Mouse (Mus musculus): Measurements from ENCODE around the gene Btbd9. TPM values are rescaled to one million over a fixed set of nuclear protein-coding genes. Genes with fewer than 3 reads are reported as not detected.
A peak's percentile ranks its signal among the peaks of the same experiment; 100 is the strongest.

Gene Btbd9
- polyA plus RNA-seq, 1 experiment from 2014 or later = 40.9 TPM

DNA sequence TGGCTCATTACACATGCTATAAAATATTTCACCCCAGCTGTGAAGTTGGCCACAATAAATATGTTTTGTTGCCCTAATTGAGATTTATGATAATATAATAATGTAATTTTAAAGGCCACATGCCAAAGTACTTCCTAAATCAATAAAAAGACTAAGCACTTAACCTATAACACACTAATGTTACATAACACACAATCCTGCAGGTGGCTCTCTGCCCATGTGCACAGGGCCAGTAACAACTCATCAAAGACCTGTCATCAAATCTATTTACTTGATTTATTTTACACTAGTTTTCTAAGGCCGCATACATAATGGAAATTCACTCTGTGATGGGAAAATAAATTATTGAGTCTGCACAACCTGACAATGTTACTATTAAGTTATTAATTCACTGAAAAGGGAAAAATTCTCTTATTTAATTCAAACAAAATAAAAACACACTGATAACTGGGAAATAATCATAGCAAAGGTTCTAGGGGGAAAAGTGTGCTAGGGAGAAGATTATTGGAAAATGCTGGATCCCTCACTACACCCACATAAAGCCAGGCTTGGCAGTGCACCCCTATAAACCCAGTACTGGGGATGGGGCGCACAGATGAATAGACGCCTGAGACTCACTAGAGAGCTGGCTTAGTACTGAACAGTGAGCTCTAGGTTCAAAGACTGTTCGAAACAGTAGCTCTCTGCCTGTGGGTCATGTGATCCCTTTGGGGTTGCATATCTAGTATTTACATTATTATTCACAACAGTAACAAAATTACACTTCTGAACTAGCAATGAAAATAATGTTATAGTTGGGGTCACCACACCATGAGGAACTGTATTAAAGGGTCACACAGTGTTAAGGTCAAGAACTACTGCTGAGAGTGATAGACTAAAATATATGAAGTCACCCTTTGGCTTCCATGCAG is 23.0 kb downstream of the Btbd9 start:
- no peak overlapping the region for H3K4me2 ChIP-seq (ENCODE audit: low read length)
- no peak for ATAC-seq (ENCODE audit: insufficient number of reproducible peaks, insufficient read depth, low FRiP score, low read depth)
- H3K4me1 ChIP-seq (ENCODE audit: control insufficient read depth in 2 of 2, insufficient read depth in 2 of 2, low read length in 2 of 2) = peaks cover 17 to 22% of the 10 kb centered on the region in 2 experiments
- H3K27me3 ChIP-seq (ENCODE audit: control insufficient read depth, insufficient read depth, low read length) = no peaks in the 10 kb centered on the region
- 87% methylated on average over 4 of the region's 4 CpGs for WGBS
- no peak overlapping the region for H3K4me3 ChIP-seq (ENCODE audit: control insufficient read depth in 1 of 2, insufficient read depth in 1 of 2, low read depth in 1 of 2, low read length in 2 of 2)
- H3K9me3 ChIP-seq (ENCODE audit: control insufficient read depth, low read length) = no peaks in the 10 kb centered on the region
- no peak overlapping the region for H3K9ac ChIP-seq (ENCODE audit: low read length)
- no peaks in the 10 kb centered on the region for H3K36me3 ChIP-seq (ENCODE audit: control insufficient read depth, insufficient read depth, low read length)
- H3K27ac ChIP-seq (replicated peaks in 1 of 2; ENCODE audit: control insufficient read depth in 1 of 2, insufficient read depth in 1 of 2, low read depth in 2 of 2, low read length in 2 of 2) = no peak overlapping the region

DNA sequence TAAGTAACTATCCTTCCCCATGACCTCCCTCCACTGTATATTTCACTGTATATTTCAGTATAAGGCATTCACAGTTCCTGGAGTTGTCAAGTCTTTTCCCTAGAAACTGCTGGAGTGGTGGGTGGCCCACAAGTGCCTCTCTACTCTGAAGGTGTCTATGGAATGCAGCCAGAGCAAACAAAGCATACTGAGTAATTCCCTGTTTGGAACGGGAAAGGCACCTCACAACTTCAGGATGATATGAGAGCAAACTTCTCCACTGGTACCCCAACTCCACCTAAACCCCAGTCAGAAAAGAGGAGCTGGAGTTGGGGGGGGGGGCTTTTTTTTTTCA is 25.5 kb downstream of the Btbd9 start:
- WGBS = 3% methylated on average over 1 of the region's 1 CpGs
- Histone ChIP-seq H3K27me3 (ENCODE audit: control insufficient read depth, insufficient read depth, low read length) (no peaks in the 10 kb centered on the region), H3K9ac (ENCODE audit: low read length) (no peak overlapping the region), H3K4me3 (ENCODE audit: control insufficient read depth in 1 of 2, insufficient read depth in 1 of 2, low read depth in 1 of 2, low read length in 2 of 2) (no peak overlapping the region), H3K9me3 (ENCODE audit: control insufficient read depth, low read length) (no peaks in the 10 kb centered on the region), H3K4me1 (ENCODE audit: control insufficient read depth in 2 of 2, insufficient read depth in 2 of 2, low read length in 2 of 2) (peaks cover 17 to 28% of the 10 kb centered on the region in 2 experiments), H3K4me2 (ENCODE audit: low read length) (peak overlapping the region; percentile 43; the same call in 1 of the 2 replicates), H3K27ac (replicated peaks in 1 of 2; ENCODE audit: control insufficient read depth in 1 of 2, insufficient read depth in 1 of 2, low read depth in 2 of 2, low read length in 2 of 2) (peak overlapping the region; percentile 75 to 89), H3K36me3 (ENCODE audit: control insufficient read depth, insufficient read depth, low read length) (no peaks in the 10 kb centered on the region)
- ATAC-seq (ENCODE audit: insufficient number of reproducible peaks, insufficient read depth, low FRiP score, low read depth) = no peak

DNA sequence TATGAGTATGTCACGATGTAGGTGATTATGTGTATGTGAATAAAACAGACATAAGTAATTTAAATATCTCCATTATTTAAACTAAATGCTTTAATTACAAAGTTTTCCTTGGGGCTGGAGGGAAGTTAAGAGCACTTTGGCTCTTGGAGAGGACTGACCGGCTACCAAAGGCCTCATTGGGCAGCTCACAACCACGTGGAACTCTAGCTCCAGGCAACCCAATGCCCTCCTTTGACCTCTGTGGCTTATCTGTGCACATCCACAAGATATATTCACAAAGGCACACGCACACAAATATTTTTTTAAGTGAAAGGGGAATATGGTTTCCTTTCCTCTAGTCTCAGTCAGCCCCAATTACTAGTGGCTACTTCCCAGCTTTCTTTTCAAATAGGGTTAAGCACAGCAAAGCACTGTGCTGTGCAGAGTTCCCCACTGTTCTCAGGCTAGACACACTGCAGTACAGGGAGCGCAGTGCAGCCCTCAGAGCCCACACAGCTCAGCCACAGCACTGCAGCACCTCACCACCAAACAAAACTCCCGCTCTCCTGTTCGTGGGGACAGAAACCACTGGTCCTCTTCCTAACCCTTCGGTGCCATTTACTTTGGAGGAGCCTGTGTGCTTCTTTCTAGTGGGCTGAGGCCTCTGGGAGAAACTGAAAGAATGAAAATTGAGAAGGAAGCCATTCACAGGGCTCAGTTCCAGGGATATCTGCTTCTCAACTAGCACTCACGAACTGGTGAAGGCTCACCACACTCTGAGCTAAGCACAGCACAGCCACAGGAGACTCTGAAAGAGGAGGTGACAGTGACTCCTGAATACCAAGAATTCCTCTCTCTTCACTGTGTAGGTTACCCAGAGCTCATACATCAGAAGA is 26.2 kb downstream of the Btbd9 start:
- ATAC-seq (ENCODE audit: insufficient number of reproducible peaks, insufficient read depth, low FRiP score, low read depth) = peak; percentile 66
- peaks cover 17 to 28% of the 10 kb centered on the region in 2 experiments for H3K4me1 ChIP-seq (ENCODE audit: control insufficient read depth in 2 of 2, insufficient read depth in 2 of 2, low read length in 2 of 2)
- WGBS = 30% methylated on average over 9 of the region's 9 CpGs
- H3K4me3 ChIP-seq (ENCODE audit: control insufficient read depth in 1 of 2, insufficient read depth in 1 of 2, low read depth in 1 of 2, low read length in 2 of 2) = no peak overlapping the region
- no peaks in the 10 kb centered on the region for H3K36me3 ChIP-seq (ENCODE audit: control insufficient read depth, insufficient read depth, low read length)
- no peaks in the 10 kb centered on the region for H3K27me3 ChIP-seq (ENCODE audit: control insufficient read depth, insufficient read depth, low read length)
- H3K9me3 ChIP-seq (ENCODE audit: control insufficient read depth, low read length) = no peaks in the 10 kb centered on the region
- H3K9ac ChIP-seq (ENCODE audit: low read length) = peak overlapping the region; percentile 44; the same call in 1 of the 2 replicates
- H3K27ac ChIP-seq (replicated peaks in 1 of 2; ENCODE audit: control insufficient read depth in 1 of 2, insufficient read depth in 1 of 2, low read depth in 2 of 2, low read length in 2 of 2) = peak overlapping the region; percentile 75 to 89
- H3K4me2 ChIP-seq (ENCODE audit: low read length) = peak overlapping the region; percentile 43

DNA sequence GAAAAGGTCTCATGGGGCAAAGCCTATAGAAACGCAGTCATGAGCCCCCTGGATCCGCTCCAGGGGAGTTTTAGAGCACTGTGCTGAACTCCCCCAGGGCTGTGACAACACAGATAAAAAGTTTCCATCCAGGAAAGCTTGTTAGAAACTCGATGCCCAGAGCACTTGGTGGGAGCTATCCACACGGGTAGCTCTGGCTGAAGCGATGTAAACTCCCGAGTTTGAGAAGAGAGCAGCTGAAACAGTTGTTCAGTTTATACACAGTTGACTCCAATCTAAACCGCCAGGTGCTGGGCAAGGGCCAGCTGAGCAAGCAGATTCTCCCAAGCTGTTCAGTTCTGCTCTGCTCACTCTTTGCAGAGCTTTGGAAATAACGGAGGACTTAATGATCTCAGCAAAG is 37.2 kb downstream of the Btbd9 start:
- H3K27ac ChIP-seq (replicated peaks in 1 of 2; ENCODE audit: control insufficient read depth in 1 of 2, insufficient read depth in 1 of 2, low read depth in 2 of 2, low read length in 2 of 2) = peak overlapping the region; percentile 2 to 49; a peak in 2 of 4 replicates
- H3K9ac ChIP-seq (ENCODE audit: low read length) = no peak overlapping the region
- H3K4me1 ChIP-seq (ENCODE audit: control insufficient read depth in 2 of 2, insufficient read depth in 2 of 2, low read length in 2 of 2) = peaks cover 6 to 18% of the 10 kb centered on the region in 2 experiments
- WGBS = 12% methylated on average over 8 of the region's 8 CpGs
- H3K36me3 ChIP-seq (ENCODE audit: control insufficient read depth, insufficient read depth, low read length) = no peaks in the 10 kb centered on the region
- H3K4me2 ChIP-seq (ENCODE audit: low read length) = peak overlapping the region; percentile 30; the same call in 1 of the 2 replicates
- H3K4me3 ChIP-seq (ENCODE audit: control insufficient read depth in 1 of 2, insufficient read depth in 1 of 2, low read depth in 1 of 2, low read length in 2 of 2) = no peak overlapping the region
- no peaks in the 10 kb centered on the region for H3K9me3 ChIP-seq (ENCODE audit: control insufficient read depth, low read length)
- ATAC-seq (ENCODE audit: insufficient number of reproducible peaks, insufficient read depth, low FRiP score, low read depth) = peak; percentile 80
- no peaks in the 10 kb centered on the region for H3K27me3 ChIP-seq (ENCODE audit: control insufficient read depth, insufficient read depth, low read length)

DNA sequence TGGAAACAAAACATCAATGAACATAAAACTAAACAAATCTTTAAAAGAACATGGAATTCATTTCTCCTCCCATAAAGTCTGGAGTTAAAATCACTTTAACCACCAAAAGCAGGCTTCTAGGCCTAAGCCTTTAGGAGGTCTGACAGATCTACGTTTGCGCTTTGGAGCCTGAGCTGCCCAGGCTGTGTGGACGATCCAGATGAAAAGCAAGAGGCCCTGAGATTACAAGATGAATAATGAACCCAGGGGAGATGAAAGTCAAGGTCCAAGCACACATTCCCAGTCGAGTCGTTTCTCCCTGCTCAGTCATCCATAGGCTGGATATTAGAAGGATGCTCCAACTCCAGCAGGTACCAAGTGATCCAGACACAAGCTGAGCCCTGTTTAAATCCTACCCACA is 39.6 kb downstream of the Btbd9 start:
- Histone ChIP-seq H3K4me3 (ENCODE audit: control insufficient read depth in 1 of 2, insufficient read depth in 1 of 2, low read depth in 1 of 2, low read length in 2 of 2) (no peak overlapping the region), H3K4me2 (ENCODE audit: low read length) (no peak overlapping the region), H3K27me3 (ENCODE audit: control insufficient read depth, insufficient read depth, low read length) (no peaks in the 10 kb centered on the region), H3K36me3 (ENCODE audit: control insufficient read depth, insufficient read depth, low read length) (no peaks in the 10 kb centered on the region), H3K9ac (ENCODE audit: low read length) (no peak overlapping the region), H3K4me1 (ENCODE audit: control insufficient read depth in 2 of 2, insufficient read depth in 2 of 2, low read length in 2 of 2) (peaks cover 6 to 14% of the 10 kb centered on the region in 2 experiments), H3K9me3 (ENCODE audit: control insufficient read depth, low read length) (no peaks in the 10 kb centered on the region), H3K27ac (replicated peaks in 1 of 2; ENCODE audit: control insufficient read depth in 1 of 2, insufficient read depth in 1 of 2, low read depth in 2 of 2, low read length in 2 of 2) (no peak overlapping the region)
- 81% methylated on average over 5 of the region's 5 CpGs for WGBS
- ATAC-seq (ENCODE audit: insufficient number of reproducible peaks, insufficient read depth, low FRiP score, low read depth) = no peak

DNA sequence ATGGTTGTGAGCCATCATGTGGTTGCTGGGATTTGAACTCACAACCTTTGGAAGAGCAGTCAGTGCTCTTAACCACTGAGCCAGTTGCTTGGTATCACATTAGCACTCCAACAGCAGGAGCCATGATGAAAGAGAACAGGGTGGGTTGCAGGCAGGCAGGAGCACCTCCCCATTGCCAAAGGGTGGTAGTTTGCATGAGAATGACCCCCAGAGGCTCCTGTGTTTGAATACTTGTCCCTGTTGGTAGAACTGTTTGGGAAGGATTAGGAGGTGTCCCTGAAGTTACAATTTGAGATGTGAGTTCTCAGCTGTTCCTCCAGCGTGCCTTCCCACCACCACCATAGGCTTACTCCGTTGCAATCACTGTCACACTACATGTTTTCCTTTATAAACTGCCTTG is 43.2 kb downstream of the Btbd9 start:
- Histone ChIP-seq H3K4me1 (ENCODE audit: control insufficient read depth in 2 of 2, insufficient read depth in 2 of 2, low read length in 2 of 2) (no peaks in the 10 kb centered on the region; a peak in 1 of 4 replicates), H3K9me3 (ENCODE audit: control insufficient read depth, low read length) (no peaks in the 10 kb centered on the region), H3K27me3 (ENCODE audit: control insufficient read depth, insufficient read depth, low read length) (no peaks in the 10 kb centered on the region), H3K27ac (replicated peaks in 1 of 2; ENCODE audit: control insufficient read depth in 1 of 2, insufficient read depth in 1 of 2, low read depth in 2 of 2, low read length in 2 of 2) (no peak overlapping the region), H3K4me3 (ENCODE audit: control insufficient read depth in 1 of 2, insufficient read depth in 1 of 2, low read depth in 1 of 2, low read length in 2 of 2) (no peak overlapping the region), H3K4me2 (ENCODE audit: low read length) (no peak overlapping the region), H3K36me3 (ENCODE audit: control insufficient read depth, insufficient read depth, low read length) (no peaks in the 10 kb centered on the region), H3K9ac (ENCODE audit: low read length) (no peak overlapping the region)
- 91% methylated on average over 2 of the region's 2 CpGs for WGBS
- no peak for ATAC-seq (ENCODE audit: insufficient number of reproducible peaks, insufficient read depth, low FRiP score, low read depth)

DNA sequence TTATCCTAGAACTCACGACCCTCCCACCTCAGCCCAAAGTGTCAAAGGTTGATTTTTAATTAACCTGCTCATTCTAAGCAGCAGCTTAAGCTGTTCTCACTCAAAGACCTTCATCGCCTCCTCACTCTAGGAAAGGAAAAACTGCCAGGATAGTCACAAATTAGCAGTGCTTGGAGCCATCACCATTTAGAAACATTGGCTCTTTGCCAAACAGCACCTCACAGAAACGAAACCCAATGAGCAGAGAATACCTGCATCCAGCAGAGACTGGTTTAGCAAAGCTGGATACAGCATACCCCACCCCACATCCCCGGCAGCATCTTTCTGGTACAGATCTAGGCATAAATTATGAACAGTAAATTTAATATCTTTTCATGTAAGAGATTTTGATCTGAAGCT is 45.7 kb downstream of the Btbd9 start:
- H3K27ac ChIP-seq (replicated peaks in 1 of 2; ENCODE audit: control insufficient read depth in 1 of 2, insufficient read depth in 1 of 2, low read depth in 2 of 2, low read length in 2 of 2) = no peak overlapping the region
- no peaks in the 10 kb centered on the region for H3K27me3 ChIP-seq (ENCODE audit: control insufficient read depth, insufficient read depth, low read length)
- no peak overlapping the region for H3K4me3 ChIP-seq (ENCODE audit: control insufficient read depth in 1 of 2, insufficient read depth in 1 of 2, low read depth in 1 of 2, low read length in 2 of 2)
- no peaks in the 10 kb centered on the region for H3K9me3 ChIP-seq (ENCODE audit: control insufficient read depth, low read length)
- no peak overlapping the region for H3K4me2 ChIP-seq (ENCODE audit: low read length)
- no peak overlapping the region for H3K9ac ChIP-seq (ENCODE audit: low read length)
- WGBS = 63% methylated on average over 4 of the region's 4 CpGs
- H3K4me1 ChIP-seq (ENCODE audit: control insufficient read depth in 2 of 2, insufficient read depth in 2 of 2, low read length in 2 of 2) = peaks cover 1 to 3% of the 10 kb centered on the region in 2 experiments; a peak in 3 of 4 replicates
- ATAC-seq (ENCODE audit: insufficient number of reproducible peaks, insufficient read depth, low FRiP score, low read depth) = no peak
- peaks cover 5% of the 10 kb centered on the region for H3K36me3 ChIP-seq (ENCODE audit: control insufficient read depth, insufficient read depth, low read length)

Data from heart, embryonic 14.5 days (tissue).